Mouse (Mus musculus) spleen, adult 2 months (tissue): ENCODE results near the gene Cit. TPM values are rescaled to one million over a fixed set of nuclear protein-coding genes. Genes with fewer than 3 reads are reported as not detected.

Experiments used
- DNase-seq, 2 experiments: peaks; one replicate each; pipeline versions ENCODE4 v3.0.0 to v3.0.0-alpha.2; 2012 to 2021; ENCODE audit warnings: low spot score in 2 of 2, low read depth in 1 of 2
- H3K27ac ChIP-seq: fragments of 200-500 bp; 2 replicates; pipeline ENCODE4 v1.5.1; 2012; ENCODE audit warnings: low read length, inconsistent platforms; ENCODE audit not compliant: insufficient read depth
- H3K27me3 ChIP-seq: fragments of 200-500 bp; 2 replicates; pipeline ENCODE4 v1.6.1; 2012; ENCODE audit warnings: mild to moderate bottlenecking, moderate library complexity, low read length, inconsistent platforms; ENCODE audit not compliant: control insufficient read depth, insufficient read depth
- H3K36me3 ChIP-seq: fragments of 200-500 bp; 2 replicates; pipeline ENCODE4 v1.6.1; 2012; ENCODE audit warnings: mild to moderate bottlenecking, low read length, inconsistent platforms; ENCODE audit not compliant: control insufficient read depth, insufficient read depth
- H3K4me1 ChIP-seq: fragments of 200-500 bp; 2 replicates; pipeline ENCODE4 v1.6.1; 2011; ENCODE audit warnings: inconsistent platforms; ENCODE audit not compliant: control insufficient read depth, insufficient read depth, insufficient read length
- H3K4me3 ChIP-seq: fragments of 200-500 bp; 2 replicates; pipeline ENCODE4 v1.5.1; 2011; ENCODE audit warnings: mild to moderate bottlenecking, inconsistent platforms; ENCODE audit not compliant: insufficient read depth, insufficient read length; ENCODE audit errors: extremely low read depth
- CTCF ChIP-seq: fragments of 200-500 bp; IDR thresholded peaks from 2 replicates; pipeline ENCODE4 v1.5.1; 2011; ENCODE audit warnings: mild to moderate bottlenecking, inconsistent platforms; ENCODE audit not compliant: insufficient read depth, insufficient read length, insufficient replicate concordance; ENCODE audit errors: extremely low read depth
- POLR2A ChIP-seq: fragments of 200-500 bp; IDR thresholded peaks from 2 replicates; pipeline ENCODE4 v1.6.1; 2011; ENCODE audit warnings: low read depth, low read length, inconsistent platforms
- WGBS: fragments of 180-500 bp; shearing (Covaris S2); methylation state at CpG from one replicate; pipeline ENCODE4 v1.1.7; 2018; 5-methylcytosine and 5-hydroxymethylcytosine counted together
- polyA plus RNA-seq: library from polyadenylated mRNA; depleted of rRNA; stranded (reverse); fragments of >200 nt; gene quantifications from 2 replicates; pipeline ENCODE4 v1.2.3, GENCODE M21; 2012; rRNA removed

Cit gene
- polyA plus RNA-seq, 1 experiment, result 6.3 TPM

DNA sequence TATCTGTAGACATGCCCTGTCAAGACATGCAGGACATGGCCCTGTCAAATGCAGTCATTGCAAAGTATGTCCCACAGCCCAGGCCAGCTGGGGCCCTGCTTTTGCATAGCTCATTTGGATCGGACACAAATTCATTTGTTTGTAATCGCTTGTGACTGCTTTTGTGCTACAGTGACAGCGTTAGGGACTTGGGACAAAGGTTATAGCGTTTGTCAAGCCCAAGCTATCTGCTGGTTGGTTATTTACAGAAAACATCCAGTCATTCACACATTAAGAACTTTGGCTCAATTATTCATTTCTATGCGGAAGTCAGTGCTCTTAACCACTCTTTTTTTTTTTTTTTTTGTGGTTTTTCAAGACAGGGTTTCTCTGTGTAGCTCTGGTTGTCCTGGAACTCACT lies 207.1 kb downstream of the Cit start:
- no peaks in the 10 kb centered on the region for H3K4me1 ChIP-seq
- TF ChIP-seq POLR2A, result no peak
- no peak for TF ChIP-seq CTCF
- no peaks in the 10 kb centered on the region for H3K36me3 ChIP-seq
- H3K27ac ChIP-seq, result no peak overlapping the region
- WGBS, result 57% methylated on average over 5 of the region's 5 CpGs
- H3K4me3 ChIP-seq, result no peak overlapping the region
- DNase-seq, result no peak
- H3K27me3 ChIP-seq, result no peaks in the 10 kb centered on the region

DNA sequence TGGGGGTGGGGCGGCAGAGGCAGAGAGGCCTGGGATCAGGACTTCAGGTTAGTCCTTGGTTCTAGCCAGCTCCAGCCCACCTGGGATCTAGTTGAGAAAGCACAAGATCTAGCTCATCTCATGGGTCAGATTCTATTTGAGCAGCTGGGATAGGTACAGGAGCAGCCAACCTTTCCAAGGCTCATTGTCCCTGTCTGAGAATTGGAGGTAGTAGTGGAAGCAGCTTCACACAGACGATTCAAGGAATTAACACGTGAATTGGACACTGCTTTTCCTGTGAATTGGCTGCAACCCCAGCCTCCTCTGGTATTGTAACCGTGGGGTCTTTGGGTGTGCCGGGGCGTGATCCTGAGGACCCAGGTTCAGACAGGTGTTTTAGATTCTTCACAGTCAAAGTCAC lies 207.7 kb downstream of the Cit start:
- DNase-seq, result no peak
- no peaks in the 10 kb centered on the region for H3K4me1 ChIP-seq
- no peaks in the 10 kb centered on the region for H3K36me3 ChIP-seq
- no peak overlapping the region for H3K27ac ChIP-seq
- no peaks in the 10 kb centered on the region for H3K27me3 ChIP-seq
- TF ChIP-seq CTCF (no peak), POLR2A (no peak)
- WGBS, result 87% methylated on average over 6 of the region's 6 CpGs
- H3K4me3 ChIP-seq, result no peak overlapping the region

Other genes starting within 250 kb of the Cit start
- 45.9 and 62.9 TPM in 2 replicates for gene Rab35, start 213.4 kb upstream of the Cit start, polyA plus RNA-seq
- gene Bicdl1, start 113.7 kb upstream of the Cit start, polyA plus RNA-seq, result 18.0 and 23.9 TPM in 2 replicates
- gene Prkab1, start 179.2 kb downstream of the Cit start, polyA plus RNA-seq, result 59.6 and 82.0 TPM in 2 replicates
- gene Tmem233, start 238.0 kb downstream of the Cit start, polyA plus RNA-seq, result not detected in 2 replicates